Mouse (Mus musculus) hindbrain, embryonic 16.5 days (tissue): ENCODE results near the gene Trp53bp1. TPM values are rescaled to one million over a fixed set of nuclear protein-coding genes. Genes with fewer than 3 reads are reported as not detected.

ENCODE experiments used
- ATAC-seq: fragments of 200-750 bp; cut with Nextera tagmentation; 2 replicates; pipeline ENCODE4 v1.8.0; 2017; ENCODE audit warnings: moderate TSS enrichment, moderate library complexity
- H3K27ac ChIP-seq: fragments of 300-500 bp; sonication (generic); 2 replicates; pipeline ENCODE4 v1.5.1; 2014; ENCODE audit warnings: low read depth, mild to moderate bottlenecking, control low read depth, low read length, moderate library complexity
- H3K27me3 ChIP-seq: fragments of 300-500 bp; sonication (generic); replicated peaks from 2 replicates; pipeline ENCODE4 v1.6.1; 2014; ENCODE audit warnings: low read length; ENCODE audit not compliant: control insufficient read depth, insufficient read depth
- H3K36me3 ChIP-seq: fragments of 300-500 bp; sonication (generic); 2 replicates; pipeline ENCODE4 v1.6.1; 2014; ENCODE audit warnings: mild to moderate bottlenecking, low read length, moderate library complexity, mixed read lengths; ENCODE audit not compliant: control insufficient read depth, insufficient read depth
- H3K4me1 ChIP-seq: fragments of 300-500 bp; sonication (generic); 2 replicates; pipeline ENCODE4 v1.6.1; 2014; ENCODE audit warnings: low read depth, low read length; ENCODE audit not compliant: control insufficient read depth, insufficient read depth
- H3K4me2 ChIP-seq: fragments of 300-500 bp; sonication (generic); 2 replicates; pipeline ENCODE4 v1.6.1; 2014; ENCODE audit warnings: mild to moderate bottlenecking, low read length, control low read depth, moderate library complexity
- H3K4me3 ChIP-seq: fragments of 300-500 bp; sonication (generic); 2 replicates; pipeline ENCODE4 v1.5.1; 2014; ENCODE audit warnings: mild to moderate bottlenecking, low read length, control low read depth, moderate library complexity
- H3K9ac ChIP-seq: fragments of 300-500 bp; sonication (generic); 2 replicates; pipeline ENCODE4 v1.6.1; 2014; ENCODE audit warnings: low read depth, mild to moderate bottlenecking, control low read depth, low read length, moderate library complexity
- H3K9me3 ChIP-seq: fragments of 300-500 bp; sonication (generic); 2 replicates; pipeline ENCODE4 v1.6.1; 2014; ENCODE audit warnings: mild to moderate bottlenecking, low read length, moderate library complexity; ENCODE audit not compliant: control insufficient read depth
- WGBS: fragments of 180-500 bp; shearing (Covaris S2); extraction: QIAGEN DNeasy Blood & Tissue Kit; methylation state at CpG from one replicate; pipeline ENCODE4 v1.1.7; 2014; 5-methylcytosine and 5-hydroxymethylcytosine counted together
- polyA plus RNA-seq: library from polyadenylated mRNA; unstranded; fragments of >200 nt; fragmentation: Nextera tagmentation; extraction: Ambion mirVana; gene quantifications from 2 replicates; pipeline ENCODE4 v1.2.1, GENCODE M21; 2015

The Trp53bp1 gene
- polyA plus RNA-seq, 1 experiment from 2014 or later: 134 TPM

DNA sequence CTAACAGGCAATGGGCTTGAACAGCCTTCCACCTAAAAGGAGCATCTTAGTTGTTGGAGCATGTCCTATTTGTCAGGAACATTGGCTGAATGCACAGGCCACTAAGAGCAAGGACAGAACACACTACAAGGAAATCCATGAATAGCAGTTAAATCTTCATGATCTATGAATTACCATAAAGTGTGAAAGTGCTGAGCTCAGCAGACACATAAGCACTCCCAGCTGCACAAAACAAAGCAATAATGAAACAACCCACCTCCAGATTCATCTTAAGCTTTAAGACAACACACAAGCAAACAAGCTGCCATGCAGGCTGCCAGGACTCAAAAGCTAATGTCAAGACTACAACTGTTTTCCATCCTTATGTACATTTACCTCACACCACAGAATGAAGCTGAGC lies 52.0 kb downstream of the Trp53bp1 start:
- no peak overlapping the region for H3K27ac ChIP-seq
- H3K4me1 ChIP-seq: no peaks in the 10 kb centered on the region
- ATAC-seq: no peak
- peaks cover 28% of the 10 kb centered on the region for H3K36me3 ChIP-seq
- no peaks in the 10 kb centered on the region for H3K27me3 ChIP-seq
- H3K4me2 ChIP-seq: no peak overlapping the region
- H3K4me3 ChIP-seq: no peak overlapping the region
- no peaks in the 10 kb centered on the region for H3K9me3 ChIP-seq
- no peak overlapping the region for H3K9ac ChIP-seq

DNA sequence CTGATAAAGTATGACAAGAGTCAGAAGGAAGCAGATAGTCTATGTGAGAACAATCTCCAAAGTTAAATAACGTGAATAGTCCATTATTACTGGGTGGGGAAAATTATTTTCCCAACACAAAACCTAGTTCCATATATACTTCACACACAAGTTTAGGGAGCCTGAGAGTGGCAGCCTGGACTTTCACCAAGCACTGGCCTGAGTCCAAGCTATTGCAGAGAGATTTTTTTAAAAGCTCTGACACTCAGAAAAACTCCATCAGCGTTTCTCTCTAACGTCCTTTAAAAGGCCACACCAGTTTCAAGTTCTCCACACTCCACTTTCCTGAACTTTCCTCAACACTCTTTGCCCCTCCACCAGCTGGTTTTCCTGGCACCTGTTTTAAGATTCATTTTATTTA lies 56.7 kb downstream of the Trp53bp1 start:
- Histone ChIP-seq H3K27ac (no peak overlapping the region), H3K36me3 (peaks cover 22% of the 10 kb centered on the region), H3K9ac (no peak overlapping the region), H3K27me3 (no peaks in the 10 kb centered on the region), H3K9me3 (no peaks in the 10 kb centered on the region), H3K4me1 (no peaks in the 10 kb centered on the region), H3K4me3 (no peak overlapping the region), H3K4me2 (no peak overlapping the region)
- no peak for ATAC-seq
- WGBS: 77% methylated on average over 3 of the region's 3 CpGs

DNA sequence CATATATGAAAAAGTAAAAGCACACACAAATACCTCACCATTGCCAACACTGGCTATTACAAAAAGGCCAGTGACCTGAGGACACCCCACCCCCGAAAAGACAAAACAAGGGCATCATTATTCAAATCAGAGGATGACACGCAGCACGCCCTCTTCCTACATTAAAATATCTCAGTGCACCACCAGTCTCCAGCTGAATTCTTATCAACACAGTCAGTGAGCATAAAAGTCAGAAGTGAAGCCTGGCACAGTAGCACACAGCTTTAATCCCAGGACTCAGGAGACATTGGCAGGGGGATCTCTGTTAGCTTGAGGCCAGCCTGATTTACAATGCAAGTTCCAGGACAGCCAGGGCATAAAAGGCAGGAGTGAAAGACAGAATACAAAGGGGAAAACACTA lies 64.7 kb downstream of the Trp53bp1 start:
- H3K4me1 ChIP-seq: no peaks in the 10 kb centered on the region
- 88% methylated on average over 3 of the region's 3 CpGs for WGBS
- no peak overlapping the region for H3K4me2 ChIP-seq
- no peak overlapping the region for H3K9ac ChIP-seq
- H3K27ac ChIP-seq: no peak overlapping the region
- no peaks in the 10 kb centered on the region for H3K9me3 ChIP-seq
- H3K36me3 ChIP-seq: peaks cover 56% of the 10 kb centered on the region
- H3K27me3 ChIP-seq: no peaks in the 10 kb centered on the region
- no peak for ATAC-seq
- no peak overlapping the region for H3K4me3 ChIP-seq

DNA sequence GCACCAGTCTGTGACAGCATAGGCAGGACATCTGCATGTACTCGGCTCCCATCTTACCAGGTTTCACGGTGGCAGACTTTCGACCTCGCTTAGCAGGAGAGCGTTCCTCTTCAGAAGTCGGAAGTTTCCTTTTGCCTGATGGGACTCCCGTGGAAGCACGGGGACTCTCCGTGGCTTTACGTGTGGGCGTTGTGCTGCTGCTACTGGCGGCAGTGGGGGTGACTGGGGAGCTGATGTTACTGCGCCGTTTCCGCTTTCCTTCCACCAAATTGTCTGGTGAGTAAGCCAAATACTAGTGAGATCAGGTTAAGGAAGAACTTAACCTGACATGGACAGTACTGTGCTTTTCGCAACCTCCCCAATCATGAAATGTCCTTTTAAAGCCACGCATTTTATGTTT lies 66.9 kb downstream of the Trp53bp1 start:
- Histone ChIP-seq H3K27me3 (no peaks in the 10 kb centered on the region), H3K27ac (no peak overlapping the region), H3K4me1 (no peaks in the 10 kb centered on the region), H3K36me3 (peaks cover 58% of the 10 kb centered on the region), H3K9me3 (no peaks in the 10 kb centered on the region), H3K4me2 (no peak overlapping the region), H3K9ac (no peak overlapping the region), H3K4me3 (no peak overlapping the region)
- ATAC-seq: no peak
- 94% methylated on average over 17 of the region's 17 CpGs for WGBS

DNA sequence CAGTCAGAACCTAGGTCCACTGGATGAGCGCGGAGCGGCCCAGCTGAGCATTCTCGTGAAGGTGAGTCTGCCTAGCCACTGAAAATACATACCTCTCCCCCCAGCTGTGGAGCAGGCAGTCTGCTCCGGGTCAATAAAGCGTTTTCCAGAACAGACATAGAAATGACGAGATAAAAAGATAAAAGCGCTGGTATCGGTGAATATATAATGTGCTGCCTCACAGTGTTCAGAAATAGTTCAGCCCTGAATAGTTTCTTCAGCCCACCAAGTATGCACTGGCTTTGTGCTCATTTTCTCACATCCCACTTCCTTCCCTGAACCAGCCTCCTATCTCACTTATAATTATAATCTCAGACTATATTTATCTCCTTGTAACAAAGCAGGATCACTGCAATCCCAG lies 75.7 kb downstream of the Trp53bp1 start:
- Histone ChIP-seq H3K27me3 (no peaks in the 10 kb centered on the region), H3K27ac (no peak overlapping the region), H3K36me3 (peaks cover 60% of the 10 kb centered on the region), H3K4me3 (no peak overlapping the region), H3K4me2 (no peak overlapping the region), H3K9ac (no peak overlapping the region), H3K4me1 (no peaks in the 10 kb centered on the region), H3K9me3 (no peaks in the 10 kb centered on the region)
- 96% methylated on average over 9 of the region's 9 CpGs for WGBS
- no peak for ATAC-seq

DNA sequence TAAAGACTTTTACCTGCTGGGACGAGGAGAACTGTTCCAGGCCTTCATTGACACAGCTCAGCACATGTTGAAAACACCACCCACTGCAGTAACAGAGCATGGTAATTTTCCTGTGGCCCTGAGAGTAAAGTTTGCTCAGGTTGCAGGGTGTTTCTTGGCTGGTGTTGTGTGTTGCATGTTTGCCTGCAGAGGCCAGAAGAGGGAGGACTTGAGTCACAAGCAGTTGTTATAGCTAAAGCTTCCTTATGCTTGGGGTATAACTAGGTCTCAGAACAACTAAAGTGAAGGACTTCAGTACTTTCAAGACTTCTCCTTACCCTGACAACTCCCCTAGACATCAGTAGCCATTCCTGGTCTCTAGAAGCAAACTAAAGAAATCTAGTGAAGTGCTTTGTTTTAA lies 82.7 kb downstream of the Trp53bp1 start:
- no peak for ATAC-seq
- H3K4me1 ChIP-seq: no peaks in the 10 kb centered on the region
- no peak overlapping the region for H3K27ac ChIP-seq
- no peaks in the 10 kb centered on the region for H3K27me3 ChIP-seq
- H3K9ac ChIP-seq: no peak overlapping the region
- H3K4me2 ChIP-seq: no peak overlapping the region
- peaks cover 48% of the 10 kb centered on the region for H3K36me3 ChIP-seq
- no peak overlapping the region for H3K4me3 ChIP-seq
- 76% methylated on average over 1 of the region's 1 CpGs for WGBS
- no peaks in the 10 kb centered on the region for H3K9me3 ChIP-seq

DNA sequence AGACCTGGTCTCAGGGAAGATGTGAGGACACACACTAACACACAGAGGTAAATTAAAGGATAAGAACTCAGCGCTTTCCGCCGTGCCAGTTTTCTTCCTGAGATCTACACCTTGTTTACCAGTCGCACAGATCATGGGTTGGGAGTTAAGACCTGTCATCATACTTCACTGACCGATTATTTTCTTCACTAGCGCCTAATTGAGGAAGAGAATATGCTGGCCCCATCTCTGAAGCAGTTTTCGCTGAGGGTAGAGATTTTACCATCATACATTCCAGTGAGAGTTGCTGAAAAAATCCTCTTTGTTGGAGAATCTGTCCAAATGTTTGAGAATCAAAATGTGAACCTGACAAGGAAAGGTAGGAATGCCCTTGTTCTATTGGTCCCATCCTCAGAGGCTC lies 87.1 kb downstream of the Trp53bp1 start:
- no peaks in the 10 kb centered on the region for H3K4me1 ChIP-seq
- no peaks in the 10 kb centered on the region for H3K27me3 ChIP-seq
- H3K9ac ChIP-seq: no peak overlapping the region
- WGBS: 96% methylated on average over 7 of the region's 7 CpGs
- H3K4me3 ChIP-seq: no peak overlapping the region
- H3K9me3 ChIP-seq: no peaks in the 10 kb centered on the region
- no peak for ATAC-seq
- no peak overlapping the region for H3K4me2 ChIP-seq
- peaks cover 27% of the 10 kb centered on the region for H3K36me3 ChIP-seq
- no peak overlapping the region for H3K27ac ChIP-seq

DNA sequence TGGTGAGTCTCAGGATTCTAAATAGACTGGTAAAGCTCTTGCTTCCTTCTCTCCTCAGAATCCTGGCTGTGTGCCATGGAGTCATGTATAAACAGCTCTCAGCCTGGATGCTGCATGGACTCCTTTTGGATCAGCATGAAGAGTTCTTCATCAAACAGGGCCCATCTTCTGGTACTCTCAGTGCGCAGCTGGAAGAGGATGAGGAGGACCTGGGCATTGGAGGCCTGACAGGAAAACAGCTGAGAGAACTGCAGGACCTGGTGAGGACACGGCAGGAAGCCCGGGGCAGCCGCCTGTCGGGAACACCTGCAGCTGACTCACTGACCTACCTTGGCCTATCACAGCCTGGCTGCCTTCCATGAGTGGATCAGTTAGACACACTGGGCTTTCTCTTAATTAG lies 87.8 kb downstream of the Trp53bp1 start:
- H3K27me3 ChIP-seq: no peaks in the 10 kb centered on the region
- H3K9me3 ChIP-seq: no peaks in the 10 kb centered on the region
- H3K4me2 ChIP-seq: no peak overlapping the region
- H3K4me1 ChIP-seq: no peaks in the 10 kb centered on the region
- no peak overlapping the region for H3K4me3 ChIP-seq
- ATAC-seq: no peak
- H3K27ac ChIP-seq: no peak overlapping the region
- H3K9ac ChIP-seq: no peak overlapping the region
- peaks cover 33% of the 10 kb centered on the region for H3K36me3 ChIP-seq
- 90% methylated on average over 5 of the region's 5 CpGs for WGBS

DNA sequence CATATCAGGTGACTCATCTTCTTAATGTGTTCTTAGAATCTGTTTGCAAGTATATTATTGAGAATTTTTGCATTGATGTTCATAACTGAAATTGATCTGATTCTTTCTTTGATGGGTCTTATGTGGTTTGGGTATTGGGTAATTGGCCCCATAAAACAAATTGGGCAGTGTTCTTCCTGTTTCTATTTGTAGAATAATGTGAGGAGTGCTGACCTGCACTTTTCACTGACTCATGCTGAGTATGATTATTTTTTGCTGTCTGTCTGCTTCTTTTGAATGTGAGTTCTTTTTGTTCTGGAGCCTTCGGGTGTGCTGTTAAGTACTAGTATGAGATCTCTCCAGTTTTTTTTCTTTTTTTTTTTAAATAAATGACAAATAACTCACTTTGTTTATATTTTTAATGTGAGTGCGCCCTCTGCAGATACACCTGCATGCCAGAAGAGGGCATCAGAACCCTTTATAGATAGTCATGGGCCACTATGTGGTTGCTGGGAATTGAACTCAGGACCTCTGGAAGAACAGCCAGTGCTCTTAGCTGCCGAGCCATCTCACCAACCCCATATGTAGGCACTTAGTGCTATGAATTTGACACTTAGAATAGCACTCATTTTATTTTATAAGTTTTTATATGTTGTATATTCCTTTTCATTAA lies 92.3 kb downstream of the Trp53bp1 start:
- Histone ChIP-seq H3K36me3 (peaks cover 28% of the 10 kb centered on the region), H3K4me2 (no peak overlapping the region), H3K9me3 (no peaks in the 10 kb centered on the region), H3K27me3 (no peaks in the 10 kb centered on the region), H3K27ac (no peak overlapping the region), H3K4me3 (no peak overlapping the region), H3K9ac (no peak overlapping the region), H3K4me1 (no peaks in the 10 kb centered on the region)
- 92% methylated on average over 3 of the region's 3 CpGs for WGBS
- no peak for ATAC-seq
